In the genomic region with DNA sequence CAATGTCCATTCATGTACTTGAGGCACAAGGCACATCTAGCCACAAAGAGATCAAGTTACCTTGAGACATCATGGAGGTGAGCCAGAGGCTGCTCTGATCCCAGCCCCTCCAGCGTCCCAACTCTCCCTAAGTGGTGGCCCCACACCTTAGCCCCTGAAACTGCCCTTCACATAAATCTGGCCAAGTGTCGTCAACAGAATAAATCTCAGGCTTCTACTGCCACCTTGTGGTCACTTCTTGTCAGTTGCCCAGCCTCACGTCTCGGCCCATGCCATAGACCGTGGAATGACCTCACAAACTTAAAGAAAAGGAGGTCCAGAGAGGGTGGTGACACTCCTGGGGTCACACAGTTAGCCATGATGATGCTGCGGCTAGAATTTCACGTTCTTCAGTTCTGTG, we compare ENCODE assay signal across 7 mouse cellular contexts.
A peak's percentile ranks its signal among the peaks of the same experiment; 100 is the strongest.
DNase-seq lines count a peak whose midpoint lies in the region; ATAC-seq and TF ChIP-seq lines count a peak whose summit lies in the region.

No protein-coding gene starts in this region.

- H3K9me3 ChIP-seq in forebrain, embryonic 16.5 days (ENCODE audit: control insufficient read depth, low read length): no peaks in the 10 kb centered on the region
- no peaks in the 10 kb centered on the region for H3K9me3 ChIP-seq in hindbrain, embryonic 14.5 days (ENCODE audit: control insufficient read depth, low read length)

- no peak overlapping the region for H3K9ac ChIP-seq in forebrain, embryonic 16.5 days (replicated peaks; ENCODE audit: low read depth, low read length)
- no peak overlapping the region for H3K9ac ChIP-seq in hindbrain, embryonic 14.5 days

- H3K4me2 ChIP-seq in forebrain, embryonic 16.5 days (ENCODE audit: low read length): no peak overlapping the region
- H3K4me2 ChIP-seq in hindbrain, embryonic 14.5 days (replicated peaks): no peak overlapping the region

- H3K27me3 ChIP-seq in Patski: peaks cover 25% of the 10 kb centered on the region
- H3K27me3 ChIP-seq in forebrain, embryonic 16.5 days (replicated peaks; ENCODE audit: control insufficient read depth, insufficient read depth, low read length): no peaks in the 10 kb centered on the region
- no peaks in the 10 kb centered on the region for H3K27me3 ChIP-seq in hindbrain, embryonic 14.5 days (ENCODE audit: control insufficient read depth, insufficient read depth, low read length)

- no peak overlapping the region for H3K4me3 ChIP-seq in forebrain, embryonic 16.5 days (replicated peaks; ENCODE audit: low read length)
- H3K4me3 ChIP-seq in hindbrain, embryonic 14.5 days (replicated peaks; ENCODE audit: low read length): no peak overlapping the region

- ATAC-seq in Patski: peak; percentile 51
- peak; percentile 64; the same call in 1 of the 2 replicates for ATAC-seq in forebrain, embryonic 16.5 days
- ATAC-seq in hindbrain, embryonic 14.5 days (ENCODE audit: low FRiP score): no peak

- DNase-seq in Patski (ENCODE audit: low read depth, low spot score): no peak
- DNase-seq in cerebellum, adult 11 months: peak; percentile 54
- peak; percentile 88 for DNase-seq in hindbrain, embryonic 14.5 days (ENCODE audit: low spot score)
- peak; percentile 67 to 72 for DNase-seq in layer of hippocampus, postnatal 14 days (ENCODE audit: low spot score in 2 of 2)
- peak; percentile 67 for DNase-seq in lung, postnatal 14 days
- DNase-seq in right cerebral cortex, postnatal 25 days: peak; percentile 68

- in situ Hi-C loops in Patski (cut with MboI; ENCODE audit: low pct_unique_long_range_greater_than_20kb): loop anchor here (5.0 kb wide), 3 partner anchors 332 to 1462 kb away; no protein-coding TSS in a partner anchor

- H3K4me1 ChIP-seq in forebrain, embryonic 16.5 days (replicated peaks; ENCODE audit: control insufficient read depth, insufficient read depth, low read length): no peaks in the 10 kb centered on the region
- no peaks in the 10 kb centered on the region for H3K4me1 ChIP-seq in hindbrain, embryonic 14.5 days (replicated peaks; ENCODE audit: control insufficient read depth, insufficient read depth, low read length)

- no peak overlapping the region for H3K27ac ChIP-seq in forebrain, embryonic 16.5 days (ENCODE audit: low read length)
- no peak overlapping the region for H3K27ac ChIP-seq in hindbrain, embryonic 14.5 days

- 8% methylated on average over 7 of the region's 7 CpGs for WGBS in forebrain, embryonic 16.5 days
- WGBS in hindbrain, embryonic 14.5 days: 4% methylated on average over 7 of the region's 7 CpGs

- CTCF ChIA-PET in Patski (lab: Charles Lee): interaction anchor here (1.2 kb wide), 1 partner anchor 1226 kb away, joined by 5 read pairs; no protein-coding TSS in a partner anchor

- H3K36me3 ChIP-seq in forebrain, embryonic 16.5 days (ENCODE audit: control insufficient read depth, insufficient read depth): no peaks in the 10 kb centered on the region
- H3K36me3 ChIP-seq in hindbrain, embryonic 14.5 days (replicated peaks; ENCODE audit: control insufficient read depth, insufficient read depth): no peaks in the 10 kb centered on the region

- TF ChIP-seq CTCF in Patski (IDR thresholded peaks at IDR 0.05): peak; percentile 79

- POLR2A ChIA-PET in Patski (lab: Charles Lee): no interaction called here
